29 mouse cellular contexts compared by ENCODE assay signal in genomic region chr9:121964941-121965340, GRCm38 (mm10). TPM values are rescaled to one million over a fixed set of nuclear protein-coding genes. Genes with fewer than 3 reads are reported as not detected.
DNase-seq lines count a peak whose midpoint lies in the region; ATAC-seq and TF ChIP-seq lines count a peak whose summit lies in the region.
"Had no signal": no experiment of that assay in that cellular context is flagged by ENCODE, and none has a peak within 500 bp of the region (broad histone marks: within the 10 kb centered on the region; RNA-seq: fewer than 3 reads in every experiment).

No protein-coding gene starts in this region.

- TF ChIP-seq POLR2A in cerebellum, adult 2 months (IDR thresholded peaks at IDR 0.05; ENCODE audit: borderline replicate concordance, insufficient read depth, low read length): no peak

- H3K27me3 ChIP-seq in cerebellum, adult 2 months (ENCODE audit: control insufficient read depth, insufficient read depth, low read length): no peaks in the 10 kb centered on the region
- H3K27me3 ChIP-seq in forebrain, embryonic 10.5 days (ENCODE audit: poor library complexity, severe bottlenecking): no peaks in the 10 kb centered on the region
- no peaks in the 10 kb centered on the region for H3K27me3 ChIP-seq in midbrain, postnatal 0 days (ENCODE audit: insufficient read depth, low read length)
- H3K27me3 ChIP-seq: embryonic facial prominence, embryonic 15.5 days; forebrain, embryonic 12.5 days; hindbrain, embryonic 12.5 days; Patski had no signal

- no peaks in the 10 kb centered on the region for H3K9me3 ChIP-seq in forebrain, embryonic 10.5 days
- no peaks in the 10 kb centered on the region for H3K9me3 ChIP-seq in midbrain, postnatal 0 days (ENCODE audit: low read length)
- H3K9me3 ChIP-seq: embryonic facial prominence, embryonic 15.5 days; forebrain, embryonic 12.5 days; heart, embryonic 10.5 days; hindbrain, embryonic 12.5 days had no signal

- 10% methylated on average over 7 of the region's 7 CpGs for WGBS in cerebellum, adult 2 months
- WGBS in forebrain, embryonic 10.5 days: 93% methylated on average over 7 of the region's 7 CpGs
- 86% methylated on average over 7 of the region's 7 CpGs for WGBS in midbrain, postnatal 0 days

- no peak overlapping the region for H3K4me2 ChIP-seq in midbrain, postnatal 0 days (ENCODE audit: low read depth, low read length, poor library complexity, severe bottlenecking)
- H3K4me2 ChIP-seq: embryonic facial prominence, embryonic 15.5 days; forebrain, embryonic 12.5 days; hindbrain, embryonic 12.5 days had no signal

- peak; percentile 46 for DNase-seq in left cerebral cortex, postnatal 4 days
- no peak for DNase-seq in left cerebral cortex, postnatal 10 days (ENCODE audit: extremely low spot score in 1 of 2, low spot score in 2 of 2)
- peak; percentile 65 to 74 for DNase-seq in cerebellum, adult 2 months
- peak; percentile 84 to 88 for DNase-seq in cerebellum, postnatal 10 days
- no peak for DNase-seq in forebrain, embryonic 10.5 days (ENCODE audit: extremely low spot score, low spot score)
- DNase-seq in midbrain, postnatal 0 days (ENCODE audit: low spot score): no peak
- no peak for DNase-seq in lung, postnatal 36 days
- DNase-seq: adrenal gland, postnatal 14 days; embryo, embryonic 11 days; gastrocnemius, postnatal 10 days; heart, adult 18-20 months; heart, postnatal 10 days; heart, postnatal 4 days had no signal

- TF ChIP-seq CTCF in cerebellum, adult 2 months (IDR thresholded peaks at IDR 0.05; ENCODE audit: borderline replicate concordance, insufficient read depth, low read depth, low read length): no peak
- TF ChIP-seq CTCF in midbrain, postnatal 0 days (IDR thresholded peaks at IDR 0.05): no peak

- ATAC-seq in midbrain, postnatal 0 days (ENCODE audit: low FRiP score): no peak
- ATAC-seq: activated CD4-positive, CD25-positive, alpha-beta regulatory T cell, adult 4 months; forebrain, embryonic 16.5 days; hindbrain, embryonic 16.5 days; inflammation-experienced regulatory T-cells, adult 6 months; intestine, postnatal 0 days; Patski had no signal

- intact Hi-C loops in left cerebral cortex, postnatal 4 days (cut with DNase I): no loop called here
- intact Hi-C loops in left cerebral cortex, postnatal 10 days (cut with DNase I): no loop called here

- peaks cover 21% of the 10 kb centered on the region for H3K4me1 ChIP-seq in cerebellum, adult 2 months (ENCODE audit: control insufficient read depth, insufficient read depth, low read length)
- peaks cover 11% of the 10 kb centered on the region for H3K4me1 ChIP-seq in forebrain, embryonic 10.5 days
- H3K4me1 ChIP-seq in midbrain, postnatal 0 days (ENCODE audit: insufficient read depth, low read length): no peaks in the 10 kb centered on the region
- H3K4me1 ChIP-seq: forebrain, embryonic 12.5 days had no signal

- no peak overlapping the region for H3K4me3 ChIP-seq in cerebellum, adult 2 months (replicated peaks; ENCODE audit: insufficient read depth, low read depth, low read length)
- H3K4me3 ChIP-seq in forebrain, embryonic 10.5 days: no peak overlapping the region
- no peak overlapping the region for H3K4me3 ChIP-seq in midbrain, postnatal 0 days (ENCODE audit: low read depth, low read length)
- H3K4me3 ChIP-seq: embryonic facial prominence, embryonic 15.5 days; erythroblast, embryonic 14.5 days; forebrain, embryonic 12.5 days; heart, embryonic 10.5 days; hindbrain, embryonic 12.5 days had no signal

- no peak overlapping the region for H3K9ac ChIP-seq in midbrain, postnatal 0 days (replicated peaks; ENCODE audit: low read length, poor library complexity, severe bottlenecking)
- H3K9ac ChIP-seq: embryonic facial prominence, embryonic 15.5 days; forebrain, embryonic 12.5 days; hindbrain, embryonic 12.5 days had no signal

- H3K36me3 ChIP-seq in forebrain, embryonic 10.5 days (replicated peaks): no peaks in the 10 kb centered on the region
- H3K36me3 ChIP-seq in midbrain, postnatal 0 days (ENCODE audit: insufficient read depth, low read length): no peaks in the 10 kb centered on the region
- H3K36me3 ChIP-seq: embryonic facial prominence, embryonic 15.5 days; forebrain, embryonic 12.5 days; heart, embryonic 10.5 days; hindbrain, embryonic 12.5 days had no signal

- H3K27ac ChIP-seq in cerebellum, adult 2 months (ENCODE audit: insufficient read depth, low read length): no peak overlapping the region
- no peak overlapping the region for H3K27ac ChIP-seq in forebrain, embryonic 10.5 days
- no peak overlapping the region for H3K27ac ChIP-seq in midbrain, postnatal 0 days (ENCODE audit: low read depth, low read length)
- H3K27ac ChIP-seq: embryonic facial prominence, embryonic 15.5 days; forebrain, embryonic 12.5 days; heart, embryonic 10.5 days; hindbrain, embryonic 12.5 days had no signal

RNA-seq across cellular contexts. Expression of gene Fam198a, which starts 14.2 kb away (rescaled TPM):
- 1 to 10 TPM; 3.1 to 3.5 TPM for total RNA-seq in left cerebral cortex, postnatal 4 days (2021)
- 1 to 10 TPM; 3.2 to 4.4 TPM for total RNA-seq in left cerebral cortex, postnatal 10 days (2021)
- 3.1 and 3.2 TPM in 2 replicates for polyA plus RNA-seq in cerebellum, adult 2 months (2012; rRNA removed)
- 0.41 and 0.58 TPM in 2 replicates for polyA plus RNA-seq in forebrain, embryonic 10.5 days (2016; fragmentation: Nextera tagmentation; extraction: Ambion mirVana)
- total RNA-seq in midbrain, postnatal 0 days (2014; rRNA removed): 2.5 and 4.8 TPM in 2 replicates
- polyA plus RNA-seq in midbrain, postnatal 0 days (2015; fragmentation: Nextera tagmentation; extraction: Ambion mirVana): 1.9 and 2.1 TPM in 2 replicates
- total RNA-seq: common myeloid progenitor, adult 5-6 weeks had no signal
- polyA plus RNA-seq: activated CD4-positive, CD25-positive, alpha-beta regulatory T cell, adult 4 months; erythroblast, embryonic 14.5 days had no signal

RNA-seq across cellular contexts. Expression of gene Pomgnt2, which starts 32.0 kb away (rescaled TPM):
- total RNA-seq in left cerebral cortex, postnatal 4 days (2021): 10 to 100 TPM; 31.5 to 35.8 TPM
- total RNA-seq in left cerebral cortex, postnatal 10 days (2021): 10 to 100 TPM; 38.1 to 40.0 TPM
- polyA plus RNA-seq in cerebellum, adult 2 months (2012; rRNA removed): 41.0 and 43.5 TPM in 2 replicates
- polyA plus RNA-seq in forebrain, embryonic 10.5 days (2016; fragmentation: Nextera tagmentation; extraction: Ambion mirVana): 12.5 and 13.6 TPM in 2 replicates
- total RNA-seq in midbrain, postnatal 0 days (2014; rRNA removed): 49.7 and 53.4 TPM in 2 replicates
- polyA plus RNA-seq in midbrain, postnatal 0 days (2015; fragmentation: Nextera tagmentation; extraction: Ambion mirVana): 38.5 and 41.8 TPM in 2 replicates
- total RNA-seq: CH12.LX had no signal
- polyA plus RNA-seq: activated CD4-positive, CD25-positive, alpha-beta regulatory T cell, adult 4 months had no signal

RNA-seq across cellular contexts. Expression of gene Cyp8b1, which starts 48.8 kb away (rescaled TPM):
- not detected for total RNA-seq in left cerebral cortex, postnatal 4 days (2021)
- not detected for total RNA-seq in left cerebral cortex, postnatal 10 days (2021)
- not detected in 2 replicates for polyA plus RNA-seq in cerebellum, adult 2 months (2012; rRNA removed)
- not detected in 2 replicates for polyA plus RNA-seq in forebrain, embryonic 10.5 days (2016; fragmentation: Nextera tagmentation; extraction: Ambion mirVana)
- total RNA-seq in midbrain, postnatal 0 days (2014; rRNA removed): not detected in 2 replicates
- not detected in 2 replicates for polyA plus RNA-seq in midbrain, postnatal 0 days (2015; fragmentation: Nextera tagmentation; extraction: Ambion mirVana)
- total RNA-seq: CH12.LX; common myeloid progenitor, adult 5-6 weeks; gastrocnemius, postnatal 10 days; heart, adult 18-20 months; heart, postnatal 10 days; heart, postnatal 4 days had no signal
- polyA plus RNA-seq: activated CD4-positive, CD25-positive, alpha-beta regulatory T cell, adult 4 months; embryonic facial prominence, embryonic 11.5 days; embryonic facial prominence, embryonic 15.5 days; erythroblast, embryonic 14.5 days; forebrain, embryonic 12.5 days; forebrain, embryonic 16.5 days; frontal cortex, adult 2 months; heart, embryonic 10.5 days; heart, embryonic 14.5 days; hindbrain, embryonic 12.5 days; hindbrain, embryonic 16.5 days; inflammation-experienced regulatory T-cells, adult 6 months; Patski had no signal

Comparison
In these comparisons a context has a peak if more than half of its experiments do, and no peak if none do; other contexts are left out.
1. DNase-seq: peak in left cerebral cortex, postnatal 4 days (single experiment), cerebellum, adult 2 months (2 of 2) and cerebellum, postnatal 10 days (2 of 2); none in left cerebral cortex, postnatal 10 days (0 of 2), forebrain, embryonic 10.5 days (single experiment), midbrain, postnatal 0 days (single experiment) and lung, postnatal 36 days (single experiment).